Mouse (Mus musculus): ENCODE measurements around the gene Gm13277. TPM values are rescaled to one million over a fixed set of nuclear protein-coding genes. Genes with fewer than 3 reads are reported as not detected.
"Not testable (repeated sequence)": the region's sequence is repeated elsewhere in the genome, so short reads cannot be mapped to it uniquely, and the experiment has no call there.

The Gm13277 gene
- polyA plus RNA-seq, 1 experiment, result not detected

DNA sequence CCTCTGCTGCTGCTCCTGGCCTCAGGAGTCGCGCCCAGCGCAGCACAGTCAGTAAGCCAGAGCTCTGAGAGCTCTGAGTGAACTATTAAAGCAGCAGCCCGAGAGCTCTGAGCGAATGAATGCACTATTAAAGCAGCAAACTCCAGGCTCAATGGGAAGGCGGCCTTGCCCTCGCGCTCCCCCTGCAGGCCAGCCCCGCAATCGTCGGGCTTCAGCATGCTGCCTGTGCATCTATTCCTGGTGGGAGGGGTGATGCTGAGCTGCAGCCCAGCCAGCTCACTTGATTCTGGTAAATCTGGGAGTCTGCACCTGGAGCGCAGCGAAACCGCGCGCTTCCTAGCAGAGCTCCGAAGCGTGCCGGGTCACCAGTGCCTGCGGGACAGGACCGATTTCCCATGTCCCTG lies 30.8 kb upstream of the Gm13277 start:
- H3K4me3 ChIP-seq (ENCODE audit: insufficient read depth, low read depth, low read length), result peak overlapping the region; percentile 97
- under 1% methylated on average over 21 of the region's 21 CpGs for WGBS
- H3K27me3 ChIP-seq (replicated peaks; ENCODE audit: control insufficient read depth, insufficient read depth, low read length); H3K4me1 ChIP-seq (ENCODE audit: control insufficient read depth, insufficient read depth, low read length); H3K36me3 ChIP-seq (ENCODE audit: control insufficient read depth, insufficient read depth, low read length): not testable (repeated sequence)
- peak; percentile 59 for TF ChIP-seq CTCF (conservative IDR thresholded peaks at IDR 0.05; ENCODE audit: insufficient read depth, insufficient read length, low read depth, low read length)
- peak; percentile 93 for DNase-seq
- peak overlapping the region; percentile 96 for H3K27ac ChIP-seq (ENCODE audit: insufficient read depth, low read depth, low read length)

DNA sequence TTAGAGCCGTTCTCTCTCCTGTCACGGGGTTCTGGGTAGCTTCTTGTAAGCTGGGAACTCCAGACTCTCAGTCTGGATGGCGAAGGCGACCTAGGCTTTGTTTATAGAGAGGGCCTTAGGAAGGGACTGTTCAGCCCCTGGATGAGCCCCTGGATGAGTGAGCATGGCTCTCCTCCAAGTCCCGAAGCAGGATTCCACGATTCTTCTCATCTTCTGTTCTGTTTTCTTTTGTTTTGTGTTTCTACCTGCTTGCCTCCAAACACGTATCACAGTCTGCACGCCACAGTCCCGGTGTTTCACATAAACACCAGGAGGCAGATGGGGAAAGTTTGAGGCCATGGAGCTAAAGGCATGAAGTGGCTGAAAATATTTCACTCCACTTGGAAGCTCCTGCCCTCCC lies 29.7 kb upstream of the Gm13277 start:
- H3K27ac ChIP-seq (ENCODE audit: insufficient read depth, low read depth, low read length); H3K27me3 ChIP-seq (replicated peaks; ENCODE audit: control insufficient read depth, insufficient read depth, low read length); H3K36me3 ChIP-seq (ENCODE audit: control insufficient read depth, insufficient read depth, low read length); H3K4me3 ChIP-seq (ENCODE audit: insufficient read depth, low read depth, low read length); H3K4me1 ChIP-seq (ENCODE audit: control insufficient read depth, insufficient read depth, low read length); DNase-seq: not testable (repeated sequence)
- 92% methylated on average over 9 of the region's 9 CpGs for WGBS

DNA sequence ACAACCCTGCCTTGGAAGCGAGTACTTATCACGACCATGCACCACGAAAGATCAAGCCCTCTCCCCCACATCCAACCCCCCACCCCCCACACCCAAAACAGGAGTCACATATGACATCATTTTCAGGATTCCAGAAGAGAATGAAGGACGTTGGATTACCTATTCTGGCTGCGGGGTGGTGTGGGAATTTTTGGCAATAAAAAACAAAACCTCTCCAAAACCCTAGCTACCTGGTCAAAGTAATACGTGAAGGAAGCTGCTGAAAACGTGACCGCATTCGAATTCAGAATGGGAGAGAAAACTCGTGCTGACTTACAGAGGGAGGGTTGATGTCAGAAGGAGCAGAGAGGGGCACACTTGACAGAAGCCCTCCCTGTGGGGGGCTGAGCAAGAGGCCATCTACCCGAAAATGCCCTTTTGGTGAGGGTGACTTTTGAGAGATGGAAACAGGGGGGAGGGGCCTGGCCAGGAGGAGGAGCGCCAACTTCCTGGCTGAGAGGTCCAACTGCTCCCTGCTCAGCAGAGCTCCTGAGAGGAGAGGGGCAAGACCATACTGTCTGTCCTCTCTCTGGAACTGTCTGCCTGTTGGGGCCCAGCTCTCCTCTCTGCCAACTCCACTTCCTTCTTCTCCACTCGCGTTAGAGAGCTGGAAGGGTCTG lies 28.7 kb upstream of the Gm13277 start, which contains the start of gene Gm13283:
Gene Gm13283, plus strand, starts transcription at position 510 of the 659 bp plus-strand sequence.
- Histone ChIP-seq H3K27ac (ENCODE audit: insufficient read depth, low read depth, low read length) (peak within 1 kb of the TSS; percentile 81; the same call in 1 of the 2 replicates), H3K4me3 (ENCODE audit: insufficient read depth, low read depth, low read length) (peak within 1 kb of the TSS; percentile 48; the same call in 1 of the 2 replicates)
- peak; percentile 49 for DNase-seq
- H3K27me3 ChIP-seq (replicated peaks; ENCODE audit: control insufficient read depth, insufficient read depth, low read length); H3K36me3 ChIP-seq (ENCODE audit: control insufficient read depth, insufficient read depth, low read length); H3K4me1 ChIP-seq (ENCODE audit: control insufficient read depth, insufficient read depth, low read length): not testable (repeated sequence)
- WGBS, result 15% methylated on average over 10 of the region's 14 CpGs

DNA sequence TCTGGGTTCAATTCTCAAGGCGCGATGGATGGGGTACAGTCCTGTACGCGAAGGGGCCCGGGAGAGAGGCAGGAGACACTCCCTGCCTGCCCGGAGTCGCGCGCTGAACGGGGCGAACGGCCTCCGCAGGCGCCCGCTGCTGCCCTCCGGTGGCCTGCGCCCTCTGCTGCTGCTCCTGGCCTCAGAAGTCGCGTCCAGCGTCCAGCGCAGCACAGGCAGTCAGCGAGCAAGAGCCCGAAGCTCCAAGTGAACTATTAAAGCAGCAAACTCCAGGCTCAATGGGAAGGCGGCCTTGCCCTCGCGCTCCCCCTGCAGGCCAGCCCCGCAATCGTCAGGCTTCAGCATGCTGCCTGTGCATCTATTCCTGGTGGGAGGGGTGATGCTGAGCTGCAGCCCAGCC lies 28.0 kb upstream of the Gm13277 start:
- peak overlapping the region; percentile 48; the same call in 1 of the 2 replicates for H3K4me3 ChIP-seq (ENCODE audit: insufficient read depth, low read depth, low read length)
- not testable (repeated sequence) for H3K36me3 ChIP-seq (ENCODE audit: control insufficient read depth, insufficient read depth, low read length); H3K27me3 ChIP-seq (replicated peaks; ENCODE audit: control insufficient read depth, insufficient read depth, low read length); H3K4me1 ChIP-seq (ENCODE audit: control insufficient read depth, insufficient read depth, low read length)
- DNase-seq, result peak; percentile 90
- under 1% methylated on average over 24 of the region's 28 CpGs for WGBS
- peak overlapping the region; percentile 81; the same call in 1 of the 2 replicates for H3K27ac ChIP-seq (ENCODE audit: insufficient read depth, low read depth, low read length)
- peak; percentile 38; the same call in 1 of the 2 replicates for TF ChIP-seq CTCF (conservative IDR thresholded peaks at IDR 0.05; ENCODE audit: insufficient read depth, insufficient read length, low read depth, low read length)
- peak; percentile 52 for TF ChIP-seq POLR2A (IDR thresholded peaks at IDR 0.05; ENCODE audit: low read depth, low read length)

DNA sequence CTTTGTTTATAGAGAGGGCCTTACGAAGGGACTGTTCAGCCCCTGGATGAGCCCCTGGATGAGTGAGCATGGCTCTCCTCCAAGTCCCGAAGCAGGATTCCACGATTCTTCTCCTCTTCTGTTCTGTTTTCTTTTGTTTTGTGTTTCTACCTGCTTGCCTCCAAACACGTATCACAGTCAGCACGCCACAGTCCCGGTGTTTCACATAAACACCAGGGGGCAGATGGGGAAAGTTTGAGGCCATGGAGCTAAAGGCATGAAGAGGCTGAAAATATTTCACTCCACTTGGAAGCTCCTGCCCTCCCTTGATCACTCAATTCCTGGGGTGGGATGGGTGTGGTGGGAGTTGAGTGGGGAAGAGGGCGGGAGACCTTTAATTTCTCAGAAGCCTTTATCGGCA lies 26.7 kb upstream of the Gm13277 start:
- not testable (repeated sequence) for H3K27ac ChIP-seq (ENCODE audit: insufficient read depth, low read depth, low read length); H3K4me3 ChIP-seq (ENCODE audit: insufficient read depth, low read depth, low read length); H3K27me3 ChIP-seq (replicated peaks; ENCODE audit: control insufficient read depth, insufficient read depth, low read length); H3K4me1 ChIP-seq (ENCODE audit: control insufficient read depth, insufficient read depth, low read length); H3K36me3 ChIP-seq (ENCODE audit: control insufficient read depth, insufficient read depth, low read length)
- WGBS, result 62% methylated on average over 6 of the region's 8 CpGs
- DNase-seq, result peak; percentile 60

DNA sequence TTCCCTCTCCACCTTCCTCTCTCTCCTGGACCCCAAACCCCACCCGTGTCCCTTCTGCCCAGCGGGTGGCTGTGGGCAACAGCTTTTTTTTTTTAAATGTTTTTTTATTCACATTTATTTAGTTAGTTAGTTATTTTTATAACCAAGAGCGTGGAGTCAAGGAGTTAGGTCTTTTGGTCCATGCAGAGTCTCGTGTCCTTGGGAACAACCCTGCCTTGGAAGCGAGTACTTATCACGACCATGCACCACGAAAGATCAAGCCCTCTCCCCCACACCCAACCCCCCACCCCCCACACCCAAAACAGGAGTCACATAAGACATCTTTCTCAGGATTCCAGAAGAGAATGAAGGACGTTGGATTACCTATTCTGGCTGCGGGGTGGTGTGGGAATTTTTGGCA lies 26.1 kb upstream of the Gm13277 start:
- H3K27ac ChIP-seq (ENCODE audit: insufficient read depth, low read depth, low read length); H3K36me3 ChIP-seq (ENCODE audit: control insufficient read depth, insufficient read depth, low read length); H3K27me3 ChIP-seq (replicated peaks; ENCODE audit: control insufficient read depth, insufficient read depth, low read length); H3K4me1 ChIP-seq (ENCODE audit: control insufficient read depth, insufficient read depth, low read length); H3K4me3 ChIP-seq (ENCODE audit: insufficient read depth, low read depth, low read length): not testable (repeated sequence)
- peak; percentile 19 for DNase-seq
- WGBS, result 52% methylated on average over 9 of the region's 9 CpGs

DNA sequence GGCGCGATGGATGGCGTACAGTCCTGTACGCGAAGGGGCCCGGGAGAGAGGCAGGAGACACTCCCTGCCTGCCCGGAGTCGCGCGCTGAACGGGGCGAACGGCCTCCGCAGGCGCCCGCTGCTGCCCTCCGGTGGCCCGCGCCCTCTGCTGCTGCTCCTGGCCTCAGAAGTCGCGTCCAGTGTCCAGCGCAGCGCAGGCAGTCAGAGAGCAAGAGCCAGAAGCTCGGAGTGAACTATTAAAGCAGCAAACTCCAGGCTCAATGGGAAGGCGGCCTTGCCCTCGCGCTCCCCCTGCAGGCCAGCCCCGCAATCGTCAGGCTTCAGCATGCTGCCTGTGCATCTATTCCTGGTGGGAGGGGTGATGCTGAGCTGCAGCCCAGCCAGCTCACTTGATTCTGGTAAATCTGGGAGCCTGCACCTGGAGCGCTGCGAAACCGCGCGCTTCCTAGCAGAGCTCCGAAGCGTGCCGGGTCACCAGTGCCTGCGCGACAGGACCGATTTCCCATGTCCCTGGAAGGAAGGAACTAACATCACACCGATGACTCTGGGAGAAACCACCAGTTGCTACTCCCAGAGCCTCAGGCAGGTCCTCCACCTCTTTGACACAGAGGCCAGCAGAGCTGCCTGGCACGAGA lies 24.9 kb upstream of the Gm13277 start:
- peak overlapping the region; percentile 28; the same call in 1 of the 2 replicates for H3K4me3 ChIP-seq (ENCODE audit: insufficient read depth, low read depth, low read length)
- WGBS, result 2% methylated on average over 42 of the region's 42 CpGs
- TF ChIP-seq CTCF (conservative IDR thresholded peaks at IDR 0.05; ENCODE audit: insufficient read depth, insufficient read length, low read depth, low read length), result 0 out of 2 replicates have a peak, but pooled peaks have one; percentile 38
- not testable (repeated sequence) for H3K27me3 ChIP-seq (replicated peaks; ENCODE audit: control insufficient read depth, insufficient read depth, low read length); H3K4me1 ChIP-seq (ENCODE audit: control insufficient read depth, insufficient read depth, low read length); H3K36me3 ChIP-seq (ENCODE audit: control insufficient read depth, insufficient read depth, low read length); H3K27ac ChIP-seq (ENCODE audit: insufficient read depth, low read depth, low read length)
- peak; percentile 88 for DNase-seq

DNA sequence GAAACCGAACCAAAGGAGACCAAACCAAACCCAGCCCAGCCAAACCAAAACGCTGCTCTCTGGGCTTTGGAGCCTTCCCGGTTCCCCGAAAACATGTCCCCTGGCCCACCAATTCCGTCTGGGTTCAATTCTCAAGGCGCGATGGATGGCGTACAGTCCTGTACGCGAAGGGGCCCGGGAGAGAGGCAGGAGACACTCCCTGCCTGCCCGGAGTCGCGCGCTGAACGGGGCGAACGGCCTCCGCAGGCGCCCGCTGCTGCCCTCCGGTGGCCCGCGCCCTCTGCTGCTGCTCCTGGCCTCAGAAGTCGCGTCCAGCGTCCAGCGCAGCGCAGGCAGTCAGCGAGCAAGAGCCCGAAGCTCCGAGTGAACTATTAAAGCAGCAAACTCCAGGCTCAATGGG lies 14.9 kb upstream of the Gm13277 start, which contains the start of gene Gm13290:
Gene Gm13290, plus strand, starts transcription at position 301 of the 400 bp plus-strand sequence.
- H3K27ac ChIP-seq (ENCODE audit: insufficient read depth, low read depth, low read length); H3K4me3 ChIP-seq (ENCODE audit: insufficient read depth, low read depth, low read length); H3K4me1 ChIP-seq (ENCODE audit: control insufficient read depth, insufficient read depth, low read length); H3K36me3 ChIP-seq (ENCODE audit: control insufficient read depth, insufficient read depth, low read length); DNase-seq; H3K27me3 ChIP-seq (replicated peaks; ENCODE audit: control insufficient read depth, insufficient read depth, low read length): not testable (repeated sequence)
- no CpG with 5 or more reads among the region's 32 CpGs for WGBS

DNA sequence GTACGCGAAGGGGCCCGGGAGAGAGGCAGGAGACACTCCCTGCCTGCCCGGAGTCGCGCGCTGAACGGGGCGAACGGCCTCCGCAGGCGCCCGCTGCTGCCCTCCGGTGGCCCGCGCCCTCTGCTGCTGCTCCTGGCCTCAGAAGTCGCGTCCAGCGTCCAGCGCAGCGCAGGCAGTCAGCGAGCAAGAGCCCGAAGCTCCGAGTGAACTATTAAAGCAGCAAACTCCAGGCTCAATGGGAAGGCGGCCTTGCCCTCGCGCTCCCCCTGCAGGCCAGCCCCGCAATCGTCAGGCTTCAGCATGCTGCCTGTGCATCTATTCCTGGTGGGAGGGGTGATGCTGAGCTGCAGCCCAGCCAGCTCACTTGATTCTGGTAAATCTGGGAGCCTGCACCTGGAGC lies 11.8 kb upstream of the Gm13277 start, which contains the start of gene Gm13289:
Gene Gm13289, plus strand, starts transcription at position 301 of the 400 bp plus-strand sequence.
- not testable (repeated sequence) for DNase-seq; H3K36me3 ChIP-seq (ENCODE audit: control insufficient read depth, insufficient read depth, low read length); H3K4me1 ChIP-seq (ENCODE audit: control insufficient read depth, insufficient read depth, low read length); H3K4me3 ChIP-seq (ENCODE audit: insufficient read depth, low read depth, low read length); H3K27ac ChIP-seq (ENCODE audit: insufficient read depth, low read depth, low read length); H3K27me3 ChIP-seq (replicated peaks; ENCODE audit: control insufficient read depth, insufficient read depth, low read length)
- WGBS, result no CpG with 5 or more reads among the region's 29 CpGs

DNA sequence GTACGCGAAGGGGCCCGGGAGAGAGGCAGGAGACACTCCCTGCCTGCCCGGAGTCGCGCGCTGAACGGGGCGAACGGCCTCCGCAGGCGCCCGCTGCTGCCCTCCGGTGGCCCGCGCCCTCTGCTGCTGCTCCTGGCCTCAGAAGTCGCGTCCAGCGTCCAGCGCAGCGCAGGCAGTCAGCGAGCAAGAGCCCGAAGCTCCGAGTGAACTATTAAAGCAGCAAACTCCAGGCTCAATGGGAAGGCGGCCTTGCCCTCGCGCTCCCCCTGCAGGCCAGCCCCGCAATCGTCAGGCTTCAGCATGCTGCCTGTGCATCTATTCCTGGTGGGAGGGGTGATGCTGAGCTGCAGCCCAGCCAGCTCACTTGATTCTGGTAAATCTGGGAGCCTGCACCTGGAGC lies 8.9 kb upstream of the Gm13277 start, which contains the start of gene Gm13272:
Gene Gm13272, plus strand, starts transcription at position 301 of the 400 bp plus-strand sequence.
- WGBS, result no CpG with 5 or more reads among the region's 29 CpGs
- H3K27ac ChIP-seq (ENCODE audit: insufficient read depth, low read depth, low read length); H3K27me3 ChIP-seq (replicated peaks; ENCODE audit: control insufficient read depth, insufficient read depth, low read length); H3K4me1 ChIP-seq (ENCODE audit: control insufficient read depth, insufficient read depth, low read length); DNase-seq; H3K36me3 ChIP-seq (ENCODE audit: control insufficient read depth, insufficient read depth, low read length); H3K4me3 ChIP-seq (ENCODE audit: insufficient read depth, low read depth, low read length): not testable (repeated sequence)

DNA sequence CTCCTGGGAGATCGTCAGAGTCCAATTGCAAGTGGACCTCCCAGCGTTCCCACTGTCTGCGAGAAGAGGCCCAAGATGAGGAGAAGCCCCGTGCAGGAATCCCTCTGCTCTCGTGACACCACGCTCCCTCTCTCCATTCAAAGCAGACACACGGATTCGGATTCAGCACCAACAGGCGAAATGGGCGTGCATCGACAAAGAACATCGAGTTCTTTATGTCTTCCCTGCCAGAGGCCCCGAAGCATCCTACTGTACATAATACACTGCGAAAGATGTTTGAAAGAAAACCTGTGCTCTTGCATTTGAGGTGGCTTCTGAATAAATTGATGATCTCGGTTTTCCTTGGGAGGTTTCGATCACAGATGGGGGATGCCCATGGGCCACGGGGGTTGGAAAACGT lies 8.1 kb upstream of the Gm13277 start:
- DNase-seq; H3K27me3 ChIP-seq (replicated peaks; ENCODE audit: control insufficient read depth, insufficient read depth, low read length); H3K36me3 ChIP-seq (ENCODE audit: control insufficient read depth, insufficient read depth, low read length); H3K4me3 ChIP-seq (ENCODE audit: insufficient read depth, low read depth, low read length); H3K4me1 ChIP-seq (ENCODE audit: control insufficient read depth, insufficient read depth, low read length); H3K27ac ChIP-seq (ENCODE audit: insufficient read depth, low read depth, low read length): not testable (repeated sequence)
- 50% methylated on average over 17 of the region's 18 CpGs for WGBS

Measured in kidney, adult 2 months (tissue).